Mouse (Mus musculus) adrenal gland, adult 8-10 months (tissue): ENCODE results near the gene Pde4c. TPM values are rescaled to one million over a fixed set of nuclear protein-coding genes. Genes with fewer than 3 reads are reported as not detected.

Experiments used
- DNase-seq: peaks from one replicate; pipeline ENCODE4 v3.0.0; 2022
- total RNA-seq, 4 experiments: library from RNA; stranded (reverse); gene quantifications; 2 replicates each; pipeline ENCODE4 v1.2.4; 2022

The Pde4c gene
- total RNA-seq, 4 experiments from 2014 or later = 0.26 to 0.86 (median 0.30) TPM

DNA sequence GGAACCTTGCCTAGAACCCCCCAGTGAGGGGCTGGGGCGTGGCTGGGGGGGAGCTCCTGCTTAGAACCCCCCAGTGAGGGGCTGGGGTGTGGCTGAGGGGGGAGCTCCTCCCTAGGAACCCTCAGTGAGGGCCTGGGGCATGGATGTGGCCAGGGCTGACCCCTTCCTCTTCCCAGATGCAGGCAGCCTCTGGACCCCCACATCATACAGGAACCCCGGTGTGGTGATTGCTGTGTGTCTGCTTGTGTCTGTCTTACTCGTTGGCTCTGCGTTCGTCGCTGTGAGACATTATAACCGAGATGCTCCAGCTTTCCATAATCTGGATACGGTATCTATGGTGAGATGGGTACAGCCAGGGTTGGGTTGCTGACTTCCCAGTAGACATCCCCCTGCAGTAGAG, 1.9 kb upstream of the Pde4c start:
- DNase-seq = no peak

DNA sequence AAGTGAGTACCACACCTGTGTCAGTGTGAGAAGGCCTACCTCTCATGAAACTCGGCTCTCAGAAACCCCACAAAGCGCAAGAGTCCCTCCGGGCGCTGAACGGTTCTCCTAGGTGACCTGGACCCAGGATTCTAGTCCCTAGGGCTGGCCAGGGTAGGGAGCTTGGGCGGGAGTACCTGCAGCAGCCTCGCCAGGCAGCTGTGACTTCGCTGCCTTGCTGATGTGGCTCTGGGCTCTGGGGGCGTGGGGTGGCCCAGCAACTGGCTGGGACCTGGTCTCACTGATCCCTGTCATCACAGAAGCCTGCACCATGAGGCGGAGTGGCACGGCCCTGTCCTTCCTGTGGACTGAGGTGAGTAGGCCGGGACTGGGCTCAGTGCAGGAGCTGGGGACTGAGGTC, 696 bp downstream of the Pde4c start:
- DNase-seq = no peak

DNA sequence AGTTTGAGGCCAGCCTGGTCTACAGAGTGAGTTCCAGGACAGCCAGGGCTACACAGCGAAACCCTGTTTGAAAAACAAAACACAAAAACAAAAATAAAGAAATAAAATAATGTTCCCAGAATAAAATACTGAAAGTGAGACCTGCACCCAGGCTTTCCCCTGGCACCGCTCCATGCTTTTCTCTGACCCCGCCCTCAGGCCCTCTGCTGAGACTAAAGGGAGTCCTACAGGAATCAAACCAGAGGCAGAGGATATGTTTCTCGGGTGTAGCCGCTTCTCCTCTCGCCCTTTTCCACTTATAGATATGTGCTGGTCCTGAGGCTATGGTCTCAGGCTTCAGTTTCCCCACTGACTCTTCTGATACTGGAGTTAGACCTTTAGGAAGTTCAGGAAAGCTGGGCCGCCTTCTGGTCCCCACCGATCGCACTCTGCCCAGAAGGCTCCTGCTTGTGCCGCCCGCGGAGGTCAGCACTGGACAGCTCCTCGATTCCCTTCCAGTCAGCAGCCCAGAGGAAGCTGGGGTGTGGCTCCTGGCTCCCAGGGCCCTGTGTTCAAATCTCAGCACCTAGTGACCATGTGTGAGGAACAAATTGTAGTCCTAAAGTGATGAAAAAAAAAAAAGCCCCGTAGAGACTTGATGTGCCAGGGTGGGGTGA, 2.4 kb downstream of the Pde4c start:
- no peak for DNase-seq

GRCm38 (mm10) chr8:70726721-70727120, 3.2 kb downstream of the Pde4c start:
- DNase-seq = no peak

GRCm38 (mm10) chr8:70729808-70730475, 6.4 kb downstream of the Pde4c start:
- DNase-seq = no peak

GRCm38 (mm10) chr8:70730956-70731355, 7.4 kb downstream of the Pde4c start:
- DNase-seq = no peak

DNA sequence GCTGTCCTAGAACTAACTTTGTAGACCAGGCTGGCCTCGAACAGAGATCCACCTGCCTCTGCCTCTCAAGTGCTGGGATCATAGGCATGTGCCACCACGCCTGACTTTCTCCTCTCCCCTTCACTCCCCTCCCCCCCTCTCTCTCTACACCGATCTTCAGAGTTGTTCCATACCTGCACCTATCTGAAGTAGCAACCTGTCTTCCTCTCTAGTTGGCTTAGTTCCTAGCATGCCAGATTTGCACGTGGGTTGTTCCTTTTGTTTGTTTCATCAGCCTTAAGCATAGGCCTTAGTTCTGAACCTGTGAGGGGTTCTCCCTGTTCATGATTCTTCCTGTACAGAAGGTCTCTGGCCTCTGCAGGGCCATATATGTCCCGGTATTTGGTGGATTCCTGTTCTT, 14.2 kb downstream of the Pde4c start:
- DNase-seq = no peak

DNA sequence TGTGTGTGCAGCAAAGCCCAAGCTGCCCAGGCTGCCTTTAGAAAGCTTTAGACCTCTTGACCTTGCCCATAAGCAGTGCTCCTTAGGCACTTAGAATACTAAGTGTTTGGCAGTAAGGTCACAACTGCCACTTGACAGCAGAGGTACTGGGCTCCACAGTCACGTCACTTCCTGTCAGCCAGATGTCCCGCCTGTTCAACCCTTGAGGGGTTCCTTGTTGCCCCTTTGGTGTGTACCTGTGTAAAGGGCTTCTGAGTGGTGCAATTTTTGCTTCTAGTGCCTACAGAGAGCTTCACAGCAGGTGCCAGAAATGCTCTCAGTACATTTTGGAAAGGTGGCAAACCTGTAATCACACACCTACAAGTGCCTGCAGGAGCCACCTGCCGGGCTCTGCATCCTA, 14.7 kb downstream of the Pde4c start:
- no peak for DNase-seq

GRCm38 (mm10) chr8:70741661-70742060, 18.1 kb downstream of the Pde4c start:
- DNase-seq = no peak

DNA sequence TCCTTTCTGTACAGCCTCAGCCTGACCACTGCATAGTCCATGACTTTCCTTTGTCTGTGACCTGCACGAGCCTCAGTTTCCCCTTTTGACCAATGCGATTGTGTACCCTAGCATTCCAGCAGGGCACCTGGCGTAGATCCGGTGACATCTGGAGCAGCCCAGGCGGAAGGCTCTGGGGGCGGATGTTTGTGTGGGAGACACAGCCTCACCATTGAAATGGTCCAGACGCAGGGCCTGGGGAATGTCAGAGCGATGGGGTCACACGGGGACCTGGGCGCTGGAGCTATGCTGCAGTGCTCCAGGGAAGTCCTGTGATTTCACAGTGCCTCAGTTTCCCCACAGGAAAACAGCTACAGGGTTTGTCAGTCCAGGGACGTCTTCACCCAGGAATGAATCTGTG, 18.7 kb downstream of the Pde4c start:
- DNase-seq = no peak

DNA sequence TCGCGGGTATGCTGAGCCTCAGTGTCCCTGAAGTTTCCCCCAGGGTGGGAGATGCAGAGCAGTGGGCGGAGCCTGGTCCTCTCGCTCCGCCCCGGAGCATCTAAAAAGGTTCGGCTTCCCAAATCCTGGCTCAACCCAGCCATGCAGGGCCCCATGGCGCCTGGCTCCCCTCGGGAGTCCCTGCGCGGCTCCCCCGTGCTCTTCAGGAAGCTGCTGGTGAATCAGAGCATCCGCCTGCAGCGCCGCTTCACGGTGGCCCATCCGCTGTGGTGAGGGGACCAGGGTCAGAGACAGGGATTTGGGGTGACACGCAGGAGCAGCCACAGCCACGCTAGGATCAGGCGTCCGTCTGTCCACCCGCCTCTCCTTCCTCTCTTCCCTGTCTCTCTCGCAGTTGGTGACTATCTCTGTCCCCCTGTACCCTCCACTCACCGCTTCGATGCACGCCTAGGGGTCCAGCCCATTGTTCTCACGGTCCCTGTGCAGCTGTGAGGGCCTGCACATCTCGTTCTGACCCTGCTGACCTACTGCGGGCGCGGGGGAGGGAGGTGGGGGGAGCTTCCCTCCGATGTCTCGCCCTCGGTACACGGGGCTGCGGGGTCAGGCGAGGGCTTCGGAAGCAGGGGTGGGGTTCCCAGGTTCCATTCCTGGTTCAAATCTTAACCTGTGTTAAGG, 19.6 kb downstream of the Pde4c start:
- DNase-seq = no peak

DNA sequence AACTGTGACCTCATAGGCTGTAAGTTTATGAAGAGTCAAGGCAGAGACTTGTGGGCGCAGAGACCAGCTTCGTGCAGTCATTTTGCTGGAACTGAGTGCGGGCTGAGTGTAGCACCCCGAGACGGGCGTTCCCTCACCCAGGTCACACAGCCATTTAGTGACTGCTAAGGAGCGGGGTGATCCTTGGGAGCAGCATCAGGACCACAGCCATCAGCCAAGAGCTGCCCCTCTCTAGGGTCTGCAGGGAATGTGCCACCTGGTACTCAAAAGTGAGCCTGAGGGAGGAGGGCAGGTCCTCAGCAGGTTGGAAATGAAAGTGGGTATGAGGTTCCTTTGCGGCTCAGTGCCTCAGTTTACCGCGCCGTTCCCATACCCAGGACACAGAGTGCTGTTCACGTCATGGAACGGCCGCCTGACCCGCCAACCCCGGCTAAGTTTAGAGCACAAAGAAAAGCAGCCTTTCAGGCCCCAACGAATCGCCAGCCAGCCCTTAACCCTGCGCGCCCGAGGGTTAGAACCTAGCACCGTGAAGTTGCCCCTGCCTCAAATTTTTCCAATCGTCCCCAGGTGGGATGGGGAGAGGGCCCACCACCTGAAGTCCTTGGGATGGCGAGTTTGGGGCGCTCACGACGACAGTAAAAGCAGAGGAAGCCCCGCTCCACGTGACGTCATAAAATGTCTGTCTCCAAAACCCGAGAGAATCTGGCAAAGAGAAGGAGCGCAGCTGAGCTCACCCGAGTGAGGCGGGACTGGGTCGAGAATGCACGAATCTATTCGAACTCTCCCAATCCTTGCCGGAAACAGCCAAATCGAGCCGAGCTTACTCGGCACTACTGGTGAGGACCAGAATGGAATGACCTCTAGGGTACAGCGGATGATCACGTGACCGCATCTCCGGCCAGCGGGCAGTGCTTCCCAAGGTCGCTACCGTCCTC, 20.4 kb downstream of the Pde4c start:
- peak; percentile 67 for DNase-seq

DNA sequence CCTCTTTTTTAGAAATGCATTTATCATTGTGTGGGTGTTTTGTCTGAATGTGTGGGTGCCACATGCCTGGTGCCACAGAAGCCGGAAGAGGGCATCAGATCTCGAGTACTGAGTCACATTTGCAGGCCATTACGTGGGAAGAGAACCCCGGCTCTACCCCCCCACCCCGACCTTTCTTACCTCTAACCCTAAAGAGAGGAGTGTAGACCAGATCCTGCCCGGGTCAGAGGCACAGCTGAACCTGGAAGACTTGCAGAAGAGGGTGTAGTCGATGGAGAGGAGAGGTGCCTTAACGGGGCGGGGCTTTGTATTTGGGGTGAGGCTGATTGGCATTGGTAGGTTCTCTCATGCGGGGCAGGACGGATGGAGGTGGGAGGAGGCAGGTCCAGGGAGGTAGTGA, 21.3 kb downstream of the Pde4c start:
- DNase-seq = no peak

GRCm38 (mm10) chr8:70745691-70746220, 22.2 kb downstream of the Pde4c start:
- DNase-seq = no peak

GRCm38 (mm10) chr8:70746676-70747075, 23.2 kb downstream of the Pde4c start:
- DNase-seq = no peak

GRCm38 (mm10) chr8:70747211-70747890, 23.8 kb downstream of the Pde4c start:
- no peak for DNase-seq

DNA sequence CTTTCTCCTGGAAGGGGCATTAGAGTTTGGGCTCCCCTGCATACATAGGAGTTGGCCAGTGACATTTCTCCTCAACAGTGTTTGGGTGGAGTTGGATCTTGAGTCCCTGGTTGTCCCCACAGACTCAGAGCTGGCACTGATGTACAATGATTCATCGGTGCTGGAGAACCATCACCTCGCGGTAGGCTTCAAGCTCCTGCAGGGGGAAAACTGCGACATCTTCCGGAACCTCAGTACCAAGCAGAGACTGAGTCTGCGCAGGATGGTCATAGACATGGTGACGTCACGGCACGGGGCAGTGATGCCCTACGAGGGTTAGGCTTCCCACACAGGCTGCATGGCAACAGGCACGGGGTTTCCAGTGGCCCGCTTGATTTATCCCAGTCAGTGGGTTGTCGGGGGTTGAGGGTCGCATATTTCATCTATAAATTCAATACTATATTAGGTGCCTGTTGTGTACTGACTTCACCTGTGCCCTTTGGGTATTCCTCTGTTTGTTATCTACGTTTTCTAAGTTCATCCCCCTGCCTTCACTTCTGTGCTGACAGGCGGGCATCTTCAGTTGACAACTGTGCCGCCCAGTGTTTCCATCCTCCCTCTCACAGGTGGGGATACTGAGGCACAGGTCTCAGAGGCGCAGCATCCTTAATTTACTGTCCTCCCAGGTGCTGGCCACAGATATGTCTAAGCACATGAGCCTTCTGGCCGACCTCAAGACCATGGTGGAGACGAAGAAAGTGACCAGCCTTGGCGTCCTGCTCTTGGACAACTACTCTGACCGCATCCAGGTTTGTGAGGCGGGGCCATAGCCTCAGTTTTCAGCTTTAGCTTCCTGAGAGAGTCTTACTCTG, 25.0 kb downstream of the Pde4c start:
- DNase-seq = no peak

DNA sequence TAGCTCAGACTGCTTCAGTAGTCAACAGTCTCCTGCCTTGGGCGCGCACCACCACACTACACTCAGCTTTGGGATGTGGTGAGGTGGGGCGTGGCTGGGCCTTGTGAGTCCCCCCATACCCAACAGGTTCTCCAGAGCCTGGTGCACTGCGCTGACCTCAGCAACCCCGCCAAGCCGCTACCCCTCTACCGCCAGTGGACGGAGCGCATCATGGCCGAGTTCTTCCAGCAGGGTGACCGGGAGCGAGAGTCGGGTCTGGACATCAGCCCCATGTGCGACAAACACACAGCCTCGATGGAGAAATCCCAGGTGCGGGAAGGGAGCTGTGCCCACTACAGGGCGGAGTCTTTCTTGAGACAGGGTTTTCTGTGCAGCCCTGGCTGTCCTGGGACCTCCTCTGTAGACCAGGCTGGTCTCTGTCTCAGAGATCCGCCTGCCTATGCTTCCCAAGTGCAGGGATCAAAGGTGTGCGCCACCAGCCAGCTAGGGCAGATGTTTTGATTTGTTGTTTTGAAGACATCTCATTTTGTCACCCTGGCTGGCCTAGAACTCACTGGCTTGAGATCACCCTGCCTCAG, 25.7 kb downstream of the Pde4c start:
- DNase-seq = no peak

DNA sequence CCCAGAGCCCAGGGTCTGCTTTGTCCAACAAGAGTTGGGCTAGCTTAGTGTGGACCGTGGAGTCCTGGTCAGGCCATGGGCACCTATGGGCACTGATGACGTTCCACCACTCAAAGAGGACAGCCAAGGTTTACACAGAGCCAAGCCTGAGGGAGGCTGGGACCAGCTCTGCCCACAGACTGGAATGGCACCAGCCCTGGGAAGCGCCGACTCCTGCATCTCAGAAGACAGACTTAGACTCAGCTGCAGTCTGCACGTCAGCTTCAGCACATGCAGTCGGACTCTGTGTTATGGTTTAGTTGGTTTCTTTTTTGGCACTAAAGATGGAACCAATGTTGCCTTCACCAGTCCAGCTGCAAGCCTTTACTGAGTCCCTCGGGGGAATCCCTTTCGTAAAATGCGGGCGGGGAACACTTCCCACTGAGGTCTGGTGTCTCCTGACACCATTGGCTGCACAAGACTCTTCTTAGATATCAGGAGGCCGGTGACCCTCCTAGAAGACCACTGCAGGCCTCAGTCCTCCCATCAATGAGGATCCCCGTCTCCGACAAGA, 26.7 kb downstream of the Pde4c start:
- no peak for DNase-seq
